Mouse (Mus musculus): ENCODE data around the gene L3mbtl2. TPM values are rescaled to one million over a fixed set of nuclear protein-coding genes. Genes with fewer than 3 reads are reported as not detected.

L3mbtl2 gene
- polyA plus RNA-seq, 1 experiment, result 0.52 TPM

- Histone ChIP-seq H3K4me3 (replicated peaks) (no peak overlapping the region), H3K36me3 (ENCODE audit: control insufficient read depth) (peaks cover 55% of the 10 kb centered on the region), H3K4me1 (ENCODE audit: control insufficient read depth) (peaks cover 2% of the 10 kb centered on the region), H3K9me3 (ENCODE audit: control insufficient read depth, low read length) (no peaks in the 10 kb centered on the region), H3K27me3 (ENCODE audit: control insufficient read depth) (no peaks in the 10 kb centered on the region)
- no peak for TF ChIP-seq TAL1 (IDR thresholded peaks at IDR 0.05; ENCODE audit: low read length)
- no peak for TF ChIP-seq GATA1 (IDR thresholded peaks at IDR 0.05; ENCODE audit: low read length)
Measured at GRCm38 (mm10) chr15:81702306-81703093, 38.8 kb downstream of the L3mbtl2 start.

- no peaks in the 10 kb centered on the region for H3K9me3 ChIP-seq (ENCODE audit: control insufficient read depth, low read length)
- TF ChIP-seq GATA1 (IDR thresholded peaks at IDR 0.05; ENCODE audit: low read length) (no peak), TAL1 (IDR thresholded peaks at IDR 0.05; ENCODE audit: low read length) (no peak)
- H3K36me3 ChIP-seq (ENCODE audit: control insufficient read depth), result peaks cover 61% of the 10 kb centered on the region
- peaks cover 2% of the 10 kb centered on the region for H3K4me1 ChIP-seq (ENCODE audit: control insufficient read depth)
- no peak overlapping the region for H3K4me3 ChIP-seq (replicated peaks)
- no peaks in the 10 kb centered on the region for H3K27me3 ChIP-seq (ENCODE audit: control insufficient read depth)
Measured at GRCm38 (mm10) chr15:81703094-81703489, 39.4 kb downstream of the L3mbtl2 start.

- H3K4me3 ChIP-seq (replicated peaks), result no peak overlapping the region
- peaks cover 2% of the 10 kb centered on the region for H3K4me1 ChIP-seq (ENCODE audit: control insufficient read depth)
- H3K9me3 ChIP-seq (ENCODE audit: control insufficient read depth, low read length), result no peaks in the 10 kb centered on the region
- TF ChIP-seq GATA1 (IDR thresholded peaks at IDR 0.05; ENCODE audit: low read length), result no peak
- no peak for TF ChIP-seq TAL1 (IDR thresholded peaks at IDR 0.05; ENCODE audit: low read length)
- peaks cover 100% of the 10 kb centered on the region for H3K36me3 ChIP-seq (ENCODE audit: control insufficient read depth)
- no peaks in the 10 kb centered on the region for H3K27me3 ChIP-seq (ENCODE audit: control insufficient read depth)
Measured at GRCm38 (mm10) chr15:81708991-81709390, 45.3 kb downstream of the L3mbtl2 start.

- Histone ChIP-seq H3K4me1 (ENCODE audit: control insufficient read depth) (peaks cover 2% of the 10 kb centered on the region), H3K9me3 (ENCODE audit: control insufficient read depth, low read length) (no peaks in the 10 kb centered on the region), H3K36me3 (ENCODE audit: control insufficient read depth) (peaks cover 98% of the 10 kb centered on the region), H3K4me3 (replicated peaks) (no peak overlapping the region), H3K27me3 (ENCODE audit: control insufficient read depth) (no peaks in the 10 kb centered on the region)
- TF ChIP-seq GATA1 (IDR thresholded peaks at IDR 0.05; ENCODE audit: low read length) (no peak), TAL1 (IDR thresholded peaks at IDR 0.05; ENCODE audit: low read length) (no peak)
Measured at GRCm38 (mm10) chr15:81709686-81710085, 46.0 kb downstream of the L3mbtl2 start.

GRCm38 (mm10) chr15:81710801-81711200 is 47.1 kb downstream of the L3mbtl2 start:
- TF ChIP-seq TAL1 (IDR thresholded peaks at IDR 0.05; ENCODE audit: low read length), result no peak
- no peak for TF ChIP-seq GATA1 (IDR thresholded peaks at IDR 0.05; ENCODE audit: low read length)

GRCm38 (mm10) chr15:81713742-81714141 is 50.1 kb downstream of the L3mbtl2 start:
- Histone ChIP-seq H3K4me1 (ENCODE audit: control insufficient read depth) (no peaks in the 10 kb centered on the region; the same call in 1 of the 2 replicates), H3K9me3 (ENCODE audit: control insufficient read depth, low read length) (no peaks in the 10 kb centered on the region), H3K4me3 (replicated peaks) (no peak overlapping the region), H3K36me3 (ENCODE audit: control insufficient read depth) (peaks cover 99% of the 10 kb centered on the region), H3K27me3 (ENCODE audit: control insufficient read depth) (no peaks in the 10 kb centered on the region)
- no peak for TF ChIP-seq GATA1 (IDR thresholded peaks at IDR 0.05; ENCODE audit: low read length)
- TF ChIP-seq TAL1 (IDR thresholded peaks at IDR 0.05; ENCODE audit: low read length), result no peak

More at GRCm38 (mm10) chr15:81710801-81711200, 47.1 kb downstream of the L3mbtl2 start:
- H3K4me3 ChIP-seq (replicated peaks), result no peak overlapping the region
- H3K9me3 ChIP-seq (ENCODE audit: control insufficient read depth, low read length), result no peaks in the 10 kb centered on the region
- peaks cover 98% of the 10 kb centered on the region for H3K36me3 ChIP-seq (ENCODE audit: control insufficient read depth)
- no peaks in the 10 kb centered on the region; the same call in 1 of the 2 replicates for H3K4me1 ChIP-seq (ENCODE audit: control insufficient read depth)
- no peaks in the 10 kb centered on the region for H3K27me3 ChIP-seq (ENCODE audit: control insufficient read depth)

GRCm38 (mm10) chr15:81718336-81719138 is 54.8 kb downstream of the L3mbtl2 start:
- H3K4me1 ChIP-seq (ENCODE audit: control insufficient read depth), result no peaks in the 10 kb centered on the region; the same call in 1 of the 2 replicates
- H3K4me3 ChIP-seq (replicated peaks), result no peak overlapping the region
- H3K9me3 ChIP-seq (ENCODE audit: control insufficient read depth, low read length), result no peaks in the 10 kb centered on the region
- H3K36me3 ChIP-seq (ENCODE audit: control insufficient read depth), result peaks cover 99% of the 10 kb centered on the region
- TF ChIP-seq GATA1 (IDR thresholded peaks at IDR 0.05; ENCODE audit: low read length), result no peak
- no peak for TF ChIP-seq TAL1 (IDR thresholded peaks at IDR 0.05; ENCODE audit: low read length)
- H3K27me3 ChIP-seq (ENCODE audit: control insufficient read depth), result no peaks in the 10 kb centered on the region

GRCm38 (mm10) chr15:81719139-81719531 is 55.4 kb downstream of the L3mbtl2 start:
- no peak for TF ChIP-seq TAL1 (IDR thresholded peaks at IDR 0.05; ENCODE audit: low read length)
- TF ChIP-seq GATA1 (IDR thresholded peaks at IDR 0.05; ENCODE audit: low read length), result no peak

GRCm38 (mm10) chr15:81722361-81722760 is 58.7 kb downstream of the L3mbtl2 start:
- Histone ChIP-seq H3K9me3 (ENCODE audit: control insufficient read depth, low read length) (no peaks in the 10 kb centered on the region), H3K36me3 (ENCODE audit: control insufficient read depth) (peaks cover 97% of the 10 kb centered on the region), H3K4me3 (replicated peaks) (no peak overlapping the region), H3K27me3 (ENCODE audit: control insufficient read depth) (no peaks in the 10 kb centered on the region), H3K4me1 (ENCODE audit: control insufficient read depth) (peaks cover 18% of the 10 kb centered on the region)
- no peak for TF ChIP-seq TAL1 (IDR thresholded peaks at IDR 0.05; ENCODE audit: low read length)
- TF ChIP-seq GATA1 (IDR thresholded peaks at IDR 0.05; ENCODE audit: low read length), result no peak

More at GRCm38 (mm10) chr15:81719139-81719531, 55.4 kb downstream of the L3mbtl2 start:
- Histone ChIP-seq H3K4me3 (replicated peaks) (no peak overlapping the region), H3K4me1 (ENCODE audit: control insufficient read depth) (no peaks in the 10 kb centered on the region; the same call in 1 of the 2 replicates), H3K36me3 (ENCODE audit: control insufficient read depth) (peaks cover 99% of the 10 kb centered on the region), H3K27me3 (ENCODE audit: control insufficient read depth) (no peaks in the 10 kb centered on the region), H3K9me3 (ENCODE audit: control insufficient read depth, low read length) (no peaks in the 10 kb centered on the region)

All from erythroblast, embryonic 14.5 days (primary cell).